Mouse (Mus musculus) ES-Bruce4 (cell line): ENCODE data around the gene Hic2. TPM values are rescaled to one million over a fixed set of nuclear protein-coding genes. Genes with fewer than 3 reads are reported as not detected.
A peak's percentile ranks its signal among the peaks of the same experiment; 100 is the strongest.

Experiments used
- H3K27ac ChIP-seq: 2 replicates; pipeline ENCODE4 v1.5.1; 2012; ENCODE audit warnings: low read length, inconsistent platforms; ENCODE audit not compliant: insufficient read depth
- H3K27me3 ChIP-seq: 2 replicates; pipeline ENCODE4 v1.6.1; 2012; ENCODE audit warnings: mild to moderate bottlenecking, low read length, inconsistent platforms; ENCODE audit not compliant: control insufficient read depth, poor library complexity, insufficient read depth, severe bottlenecking
- H3K36me3 ChIP-seq: 2 replicates; pipeline ENCODE4 v1.6.1; 2012; ENCODE audit warnings: inconsistent platforms, mild to moderate bottlenecking, low read length, moderate library complexity; ENCODE audit not compliant: control insufficient read depth, poor library complexity, insufficient read depth, severe bottlenecking
- H3K4me1 ChIP-seq: one replicate; pipeline ENCODE4 v1.8.1; 2011; ENCODE audit warnings: low read length; ENCODE audit not compliant: control insufficient read depth, insufficient read depth
- H3K4me3 ChIP-seq: 2 replicates; pipeline ENCODE4 v1.5.1; 2011; ENCODE audit warnings: low read depth, mild to moderate bottlenecking, low read length
- H3K9ac ChIP-seq: 2 replicates; pipeline ENCODE4 v1.6.1; 2012; ENCODE audit warnings: low read depth, mild to moderate bottlenecking, inconsistent platforms; ENCODE audit not compliant: poor library complexity, severe bottlenecking
- H3K9me3 ChIP-seq: replicated peaks from 2 replicates; pipeline ENCODE4 v1.6.1; 2012; ENCODE audit warnings: mild to moderate bottlenecking, low read length, inconsistent platforms; ENCODE audit not compliant: control insufficient read depth, poor library complexity, insufficient read depth, severe bottlenecking
- CTCF ChIP-seq: IDR thresholded peaks from one replicate; pipeline ENCODE4 v1.8.1; 2011; ENCODE audit warnings: low read depth, low read length
- EP300 ChIP-seq: IDR thresholded peaks from 2 replicates; pipeline ENCODE4 v1.6.1; 2011; ENCODE audit warnings: low read depth, low read length; ENCODE audit not compliant: insufficient read depth
- POLR2A ChIP-seq: IDR thresholded peaks from one replicate; pipeline ENCODE4 v1.8.1; 2011; ENCODE audit warnings: low read length; ENCODE audit not compliant: insufficient read depth
- polyA plus RNA-seq: library from polyadenylated mRNA; stranded (reverse); fragments of >200 nt; gene quantifications from 2 replicates; pipeline ENCODE4 v1.2.4, GENCODE M21; 2011; ENCODE audit warnings: low read depth; ENCODE audit not compliant: missing spikeins, insufficient read depth, insufficient read length

Gene Hic2
- polyA plus RNA-seq, 1 experiment, result 40.9 TPM

DNA sequence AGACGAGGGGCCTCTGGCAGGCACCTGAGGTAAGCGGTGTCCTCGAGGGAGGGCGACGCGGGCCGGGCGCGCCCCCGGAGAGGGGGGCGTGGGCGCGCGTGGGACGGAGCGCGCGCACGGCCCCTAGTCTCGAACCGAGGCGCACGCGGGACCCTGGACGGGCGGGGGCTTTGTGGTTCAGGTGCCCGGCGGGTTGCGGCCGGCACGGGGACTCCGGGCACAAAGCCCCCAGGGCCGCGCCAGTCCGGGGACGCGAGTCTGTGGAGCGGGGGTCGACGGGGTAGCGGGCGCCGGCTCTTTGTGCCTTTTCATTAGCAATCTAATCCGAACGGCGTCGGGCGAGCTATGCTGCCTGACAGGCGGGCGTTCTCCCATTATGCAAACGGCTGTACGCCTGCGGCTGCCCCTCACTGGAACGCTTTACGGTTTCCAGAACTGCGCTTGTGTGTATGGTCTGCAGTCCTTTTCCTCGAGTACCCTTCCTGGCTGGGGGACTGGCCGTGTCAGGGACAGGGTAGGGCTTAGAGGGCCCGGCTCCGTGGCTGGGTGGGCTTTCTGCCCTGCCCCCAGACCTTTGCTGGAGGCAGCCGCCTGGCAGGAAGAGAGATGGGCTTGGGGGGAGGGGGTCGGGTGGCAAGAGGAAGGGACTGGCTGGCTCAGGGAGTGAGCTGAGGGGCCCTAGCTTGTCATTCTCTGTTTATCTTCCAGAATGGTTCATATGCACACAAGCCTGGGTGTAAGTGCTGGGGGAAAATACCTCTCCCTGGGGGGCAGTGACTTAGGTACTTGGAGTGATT is 528 bp downstream of the Hic2 start:
- H3K9me3 ChIP-seq, result no peaks in the 10 kb centered on the region; the same call in 1 of the 2 replicates
- H3K27ac ChIP-seq, result peak overlapping the region; percentile 37
- peak overlapping the region; percentile 94 for H3K9ac ChIP-seq
- peaks cover 12% of the 10 kb centered on the region for H3K4me1 ChIP-seq
- peak overlapping the region; percentile 93 for H3K4me3 ChIP-seq
- TF ChIP-seq EP300, result no peak
- TF ChIP-seq CTCF, result no peak
- H3K36me3 ChIP-seq, result no peaks in the 10 kb centered on the region
- no peaks in the 10 kb centered on the region for H3K27me3 ChIP-seq

DNA sequence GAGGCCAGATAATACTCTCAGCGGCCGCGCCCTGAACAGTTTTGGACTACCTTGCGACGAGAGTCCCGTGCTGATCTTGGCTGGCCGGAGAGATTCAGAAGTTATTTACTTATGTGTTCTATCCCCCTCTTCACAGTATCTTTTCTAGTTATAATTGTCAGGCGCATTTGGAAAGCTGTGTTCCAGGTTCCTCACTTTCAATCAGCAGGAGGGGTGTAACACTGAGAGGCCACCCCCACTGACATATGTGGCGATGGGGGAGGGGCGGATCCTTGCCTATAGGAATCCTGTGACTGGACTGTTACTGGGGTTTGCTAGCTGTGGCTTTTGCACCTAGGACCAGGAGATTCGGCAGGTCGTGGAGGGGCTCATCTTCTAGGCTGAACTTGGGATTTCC is 1.1 kb downstream of the Hic2 start:
- peak overlapping the region; percentile 93 for H3K4me3 ChIP-seq
- H3K27me3 ChIP-seq, result no peaks in the 10 kb centered on the region
- no peaks in the 10 kb centered on the region for H3K36me3 ChIP-seq
- peak overlapping the region; percentile 94 for H3K9ac ChIP-seq
- H3K4me1 ChIP-seq, result peaks cover 17% of the 10 kb centered on the region
- H3K27ac ChIP-seq, result peak overlapping the region; percentile 37; the same call in 1 of the 2 replicates
- TF ChIP-seq EP300 (0 out of 2 replicates have a peak, but pooled peaks have one; percentile 48), CTCF (no peak)
- no peaks in the 10 kb centered on the region; the same call in 1 of the 2 replicates for H3K9me3 ChIP-seq

DNA sequence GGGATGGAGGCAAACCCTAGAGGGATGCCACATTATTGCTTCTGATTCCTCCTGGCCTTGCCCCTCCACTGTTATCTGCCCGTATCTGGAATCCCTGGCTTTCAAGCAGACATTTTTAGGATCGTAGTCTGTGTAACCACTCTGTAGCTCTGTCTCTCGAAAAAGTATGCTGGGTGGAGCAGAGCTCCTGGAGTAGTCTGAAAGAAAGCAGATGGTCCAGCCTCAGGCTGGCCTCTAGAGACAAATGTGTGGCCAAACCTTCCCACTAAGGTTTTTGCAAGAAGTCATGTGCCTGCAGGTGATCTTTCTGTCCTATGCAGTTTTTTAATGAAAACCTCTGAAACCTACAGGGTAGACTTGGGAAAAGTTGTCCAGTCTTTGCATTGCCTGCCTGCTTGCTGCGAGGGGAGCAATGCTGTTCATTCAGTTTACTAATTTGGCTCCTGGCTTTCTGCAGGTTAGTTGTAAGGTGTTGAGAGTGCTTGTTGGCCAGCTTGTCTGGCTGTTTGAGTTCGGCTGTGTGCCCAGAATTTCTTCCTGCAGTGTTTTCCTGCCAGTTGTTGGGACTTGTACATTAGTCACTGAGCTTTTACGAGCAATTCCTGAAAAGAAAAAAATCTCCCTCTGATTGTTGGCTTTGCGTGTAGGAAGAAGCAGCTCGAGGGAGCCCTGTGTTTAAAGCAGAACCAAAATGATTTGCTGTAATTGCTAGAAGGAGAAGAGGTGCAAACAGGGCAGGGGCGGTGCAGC is 1.7 kb downstream of the Hic2 start:
- no peaks in the 10 kb centered on the region for H3K27me3 ChIP-seq
- H3K9ac ChIP-seq, result peak overlapping the region; percentile 94
- no peak for TF ChIP-seq CTCF
- no peak for TF ChIP-seq POLR2A
- TF ChIP-seq EP300, result no peak
- H3K27ac ChIP-seq, result 0 out of 2 replicates have a peak overlapping the region, but pooled peaks have one; percentile 29
- H3K4me3 ChIP-seq, result peak overlapping the region; percentile 93
- peaks cover 17% of the 10 kb centered on the region for H3K4me1 ChIP-seq
- H3K9me3 ChIP-seq, result no peaks in the 10 kb centered on the region
- H3K36me3 ChIP-seq, result no peaks in the 10 kb centered on the region

DNA sequence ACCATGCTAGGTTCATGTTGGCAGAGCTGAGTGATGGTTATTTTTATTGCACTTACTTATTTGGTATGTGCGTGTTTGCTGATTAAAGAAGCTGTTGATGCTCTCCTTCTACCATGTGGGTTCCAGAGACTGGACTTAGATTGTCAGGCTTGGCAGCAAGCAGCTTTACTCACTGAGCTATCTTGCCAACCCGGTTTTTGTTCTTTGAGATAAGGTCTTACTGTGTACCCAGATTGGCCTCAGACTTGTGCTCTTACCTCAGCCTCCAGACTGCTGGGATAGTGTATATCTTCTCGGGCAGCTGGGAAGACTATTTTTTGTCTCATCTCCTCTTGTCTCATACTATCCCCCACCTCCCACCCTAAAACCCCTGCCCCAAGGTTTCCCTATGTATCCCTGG is 4.3 kb downstream of the Hic2 start:
- H3K27ac ChIP-seq, result no peak overlapping the region
- no peaks in the 10 kb centered on the region for H3K9me3 ChIP-seq
- no peak overlapping the region for H3K9ac ChIP-seq
- H3K27me3 ChIP-seq, result no peaks in the 10 kb centered on the region
- H3K4me1 ChIP-seq, result peaks cover 17% of the 10 kb centered on the region
- H3K4me3 ChIP-seq, result no peak overlapping the region
- no peak for TF ChIP-seq EP300
- TF ChIP-seq CTCF, result no peak
- TF ChIP-seq POLR2A, result no peak
- no peaks in the 10 kb centered on the region for H3K36me3 ChIP-seq

DNA sequence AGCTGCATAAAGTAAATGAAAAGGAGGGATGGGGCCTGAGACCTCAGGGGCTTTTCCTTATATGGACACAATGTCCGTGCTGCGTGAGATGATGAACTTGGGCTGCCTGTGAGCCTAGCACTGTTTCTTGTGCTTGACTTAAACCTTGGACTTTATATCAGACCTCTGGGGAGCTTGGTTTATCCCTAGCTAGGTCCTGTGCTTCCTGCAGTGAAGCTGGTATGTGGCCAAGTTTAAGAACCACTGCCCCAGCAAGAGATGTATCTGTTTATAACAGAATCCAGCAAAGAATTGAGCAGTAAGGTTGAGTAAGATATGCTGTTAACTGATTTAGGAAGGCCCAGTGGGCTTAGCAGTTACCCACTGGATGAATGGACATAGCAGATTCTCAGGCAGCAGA is 6.0 kb downstream of the Hic2 start:
- Histone ChIP-seq H3K27me3 (no peaks in the 10 kb centered on the region), H3K9me3 (no peaks in the 10 kb centered on the region), H3K4me1 (peaks cover 23% of the 10 kb centered on the region), H3K27ac (no peak overlapping the region), H3K4me3 (no peak overlapping the region), H3K9ac (no peak overlapping the region), H3K36me3 (no peaks in the 10 kb centered on the region)
- TF ChIP-seq POLR2A, result no peak
- TF ChIP-seq EP300, result no peak
- no peak for TF ChIP-seq CTCF

DNA sequence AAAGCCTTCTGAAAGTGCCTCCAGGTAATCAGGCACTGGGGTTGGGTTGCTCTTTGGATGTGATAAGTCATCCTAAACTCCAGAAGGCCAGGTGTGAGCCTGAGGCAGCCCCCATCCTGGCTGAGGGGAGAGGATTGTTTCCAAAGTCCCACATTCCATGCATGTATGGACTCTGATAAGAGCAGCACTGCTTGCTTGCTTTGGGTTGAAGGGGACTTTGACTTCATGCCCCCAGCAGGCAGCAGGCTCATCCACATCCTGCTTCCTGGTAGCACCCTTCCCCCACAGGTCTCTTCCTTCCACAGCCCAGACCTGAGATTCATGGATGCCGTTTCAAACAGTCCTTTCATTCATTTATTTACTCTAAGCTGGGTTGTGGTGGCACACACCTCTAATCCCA is 10.4 kb downstream of the Hic2 start:
- H3K36me3 ChIP-seq, result no peaks in the 10 kb centered on the region
- no peak overlapping the region for H3K4me3 ChIP-seq
- no peaks in the 10 kb centered on the region for H3K9me3 ChIP-seq
- H3K4me1 ChIP-seq, result peaks cover 18% of the 10 kb centered on the region
- H3K9ac ChIP-seq, result no peak overlapping the region
- TF ChIP-seq EP300 (peak; percentile 46; the same call in 1 of the 2 replicates), CTCF (no peak), POLR2A (no peak)
- no peaks in the 10 kb centered on the region for H3K27me3 ChIP-seq
- peak overlapping the region; percentile 68 for H3K27ac ChIP-seq
